Mouse (Mus musculus) neural tube, embryonic 14.5 days (tissue): ENCODE measurements around the gene Obsl1. TPM values are rescaled to one million over a fixed set of nuclear protein-coding genes. Genes with fewer than 3 reads are reported as not detected.
A peak's percentile ranks its signal among the peaks of the same experiment; 100 is the strongest.

Experiments
- ATAC-seq: fragments of 200-750 bp; cut with Nextera tagmentation; 2 replicates; pipeline ENCODE4 v1.8.0; 2017; ENCODE audit warnings: low read depth, mild to moderate bottlenecking, moderate TSS enrichment, moderate library complexity
- H3K27ac ChIP-seq: fragments of 300-500 bp; sonication (generic); 2 replicates; pipeline ENCODE4 v1.5.1; 2014; ENCODE audit warnings: low read depth, mild to moderate bottlenecking, control low read depth, low read length, moderate library complexity, mixed read lengths
- H3K27me3 ChIP-seq: fragments of 300-500 bp; sonication (generic); 2 replicates; pipeline ENCODE4 v1.6.1; 2014; ENCODE audit warnings: low read length; ENCODE audit not compliant: control insufficient read depth, insufficient read depth
- H3K36me3 ChIP-seq: fragments of 300-500 bp; sonication (generic); 2 replicates; pipeline ENCODE4 v1.6.1; 2014; ENCODE audit warnings: low read length, mixed read lengths; ENCODE audit not compliant: control insufficient read depth, insufficient read depth
- H3K4me1 ChIP-seq: fragments of 300-500 bp; sonication (generic); 2 replicates; pipeline ENCODE4 v1.6.1; 2014; ENCODE audit warnings: low read length; ENCODE audit not compliant: control insufficient read depth, insufficient read depth
- H3K4me2 ChIP-seq: fragments of 300-500 bp; sonication (generic); 2 replicates; pipeline ENCODE4 v1.6.1; 2014; ENCODE audit warnings: mild to moderate bottlenecking, low read depth, low read length, control low read depth
- H3K4me3 ChIP-seq: fragments of 300-500 bp; sonication (generic); 2 replicates; pipeline ENCODE4 v1.5.1; 2014; ENCODE audit warnings: low read depth, low read length, control low read depth, mixed read lengths
- H3K9ac ChIP-seq: fragments of 300-500 bp; sonication (generic); replicated peaks from 2 replicates; pipeline ENCODE4 v1.6.1; 2014; ENCODE audit warnings: low read depth, mild to moderate bottlenecking, control low read depth, low read length, mixed read lengths
- H3K9me3 ChIP-seq: fragments of 300-500 bp; sonication (generic); 2 replicates; pipeline ENCODE4 v1.6.1; 2016; ENCODE audit warnings: low read length; ENCODE audit not compliant: control insufficient read depth
- WGBS: fragments of 180-500 bp; shearing (Covaris S2); extraction: QIAGEN DNeasy Blood & Tissue Kit; methylation state at CpG from one replicate; pipeline ENCODE4 v1.1.7; 2014; 5-methylcytosine and 5-hydroxymethylcytosine counted together
- polyA plus RNA-seq: library from polyadenylated mRNA; unstranded; fragments of >200 nt; fragmentation: Nextera tagmentation; extraction: Ambion mirVana; gene quantifications from 2 replicates; pipeline ENCODE4 v1.2.1, GENCODE M21; 2014

Obsl1 gene
- polyA plus RNA-seq, 1 experiment from 2014 or later = 18.7 TPM

- peak; percentile 98 for ATAC-seq
- H3K4me2 ChIP-seq = peak within 1 kb of the TSS; percentile 59
- no peaks in the 10 kb centered on the region for H3K9me3 ChIP-seq
- H3K36me3 ChIP-seq = peaks cover 6% of the 10 kb centered on the region; the same call in 1 of the 2 replicates
- WGBS = under 1% methylated on average over 46 of the region's 46 CpGs
- no peaks in the 10 kb centered on the region for H3K27me3 ChIP-seq
- peak within 1 kb of the TSS; percentile 54 for H3K4me3 ChIP-seq
- H3K9ac ChIP-seq = peak within 1 kb of the TSS; percentile 37
- peak within 1 kb of the TSS; percentile 49 for H3K27ac ChIP-seq
- H3K4me1 ChIP-seq = no peaks in the 10 kb centered on the region
These were observed 15.2 kb upstream of the Obsl1 start, which contains the start of gene Stk11ip for GRCm38 (mm10) chr1:75521321-75522031. Gene Stk11ip, plus strand, starts transcription at chr1:75521529.

- WGBS = 80% methylated on average over 5 of the region's 5 CpGs
- H3K4me3 ChIP-seq = no peak overlapping the region
- H3K27me3 ChIP-seq = no peaks in the 10 kb centered on the region
- H3K4me1 ChIP-seq = no peaks in the 10 kb centered on the region
- H3K36me3 ChIP-seq = no peaks in the 10 kb centered on the region
- no peaks in the 10 kb centered on the region for H3K9me3 ChIP-seq
- H3K27ac ChIP-seq = no peak overlapping the region
- H3K9ac ChIP-seq = no peak overlapping the region
- ATAC-seq = no peak
- no peak overlapping the region for H3K4me2 ChIP-seq
These were observed 13.3 kb upstream of the Obsl1 start for GRCm38 (mm10) chr1:75519576-75519975.

GRCm38 (mm10) chr1:75518427-75518826, 12.2 kb upstream of the Obsl1 start:
- WGBS = 95% methylated on average over 4 of the region's 4 CpGs
- Histone ChIP-seq H3K9ac (no peak overlapping the region), H3K36me3 (no peaks in the 10 kb centered on the region), H3K27ac (no peak overlapping the region), H3K9me3 (no peaks in the 10 kb centered on the region), H3K27me3 (no peaks in the 10 kb centered on the region), H3K4me1 (no peaks in the 10 kb centered on the region), H3K4me3 (no peak overlapping the region), H3K4me2 (no peak overlapping the region)
- ATAC-seq = no peak

- no peak for ATAC-seq
- WGBS = 83% methylated on average over 3 of the region's 4 CpGs
- H3K27me3 ChIP-seq = no peaks in the 10 kb centered on the region
These were observed 11.7 kb upstream of the Obsl1 start for GRCm38 (mm10) chr1:75517984-75518383.

GRCm38 (mm10) chr1:75516703-75517380, 10.6 kb upstream of the Obsl1 start:
- WGBS = 82% methylated on average over 15 of the region's 15 CpGs

More at GRCm38 (mm10) chr1:75517984-75518383, 11.7 kb upstream of the Obsl1 start:
- Histone ChIP-seq H3K9me3 (no peaks in the 10 kb centered on the region), H3K36me3 (no peaks in the 10 kb centered on the region), H3K4me2 (no peak overlapping the region), H3K27ac (no peak overlapping the region), H3K9ac (no peak overlapping the region), H3K4me1 (no peaks in the 10 kb centered on the region), H3K4me3 (no peak overlapping the region)

GRCm38 (mm10) chr1:75512550-75512949, 6.3 kb upstream of the Obsl1 start:
- no peaks in the 10 kb centered on the region for H3K4me1 ChIP-seq
- H3K9me3 ChIP-seq = no peaks in the 10 kb centered on the region
- H3K27ac ChIP-seq = no peak overlapping the region
- ATAC-seq = no peak
- 89% methylated on average over 3 of the region's 3 CpGs for WGBS
- no peak overlapping the region for H3K4me3 ChIP-seq
- no peak overlapping the region for H3K4me2 ChIP-seq
- no peaks in the 10 kb centered on the region for H3K36me3 ChIP-seq
- no peak overlapping the region for H3K9ac ChIP-seq
- H3K27me3 ChIP-seq = no peaks in the 10 kb centered on the region

More at GRCm38 (mm10) chr1:75516703-75517380, 10.6 kb upstream of the Obsl1 start:
- Histone ChIP-seq H3K27me3 (no peaks in the 10 kb centered on the region), H3K9me3 (no peaks in the 10 kb centered on the region), H3K36me3 (no peaks in the 10 kb centered on the region), H3K27ac (no peak overlapping the region), H3K4me1 (no peaks in the 10 kb centered on the region), H3K9ac (no peak overlapping the region), H3K4me3 (no peak overlapping the region), H3K4me2 (no peak overlapping the region)
- no peak for ATAC-seq

GRCm38 (mm10) chr1:75511437-75512210, 5.4 kb upstream of the Obsl1 start:
- WGBS = 71% methylated on average over 4 of the region's 4 CpGs
- no peak overlapping the region for H3K4me3 ChIP-seq
- H3K9ac ChIP-seq = no peak overlapping the region
- H3K4me1 ChIP-seq = peaks cover under 1% of the 10 kb centered on the region; the same call in 1 of the 2 replicates
- H3K36me3 ChIP-seq = no peaks in the 10 kb centered on the region
- no peaks in the 10 kb centered on the region for H3K9me3 ChIP-seq
- no peaks in the 10 kb centered on the region for H3K27me3 ChIP-seq
- H3K27ac ChIP-seq = no peak overlapping the region
- ATAC-seq = no peak
- H3K4me2 ChIP-seq = no peak overlapping the region

- Histone ChIP-seq H3K4me2 (no peak overlapping the region), H3K36me3 (no peaks in the 10 kb centered on the region), H3K9ac (no peak overlapping the region), H3K9me3 (no peaks in the 10 kb centered on the region), H3K27me3 (no peaks in the 10 kb centered on the region), H3K27ac (no peak overlapping the region), H3K4me1 (peaks cover 3% of the 10 kb centered on the region; the same call in 1 of the 2 replicates), H3K4me3 (no peak overlapping the region)
- ATAC-seq = no peak
- WGBS = 75% methylated on average over 5 of the region's 5 CpGs
These were observed 3.9 kb upstream of the Obsl1 start for GRCm38 (mm10) chr1:75510154-75510553.
